Mouse (Mus musculus): ENCODE data around the gene Rsf1. TPM values are rescaled to one million over a fixed set of nuclear protein-coding genes. Genes with fewer than 3 reads are reported as not detected.
A peak's percentile ranks its signal among the peaks of the same experiment; 100 is the strongest.

Gene Rsf1
- polyA plus RNA-seq, 1 experiment from 2014 or later, result 20.7 TPM

GRCm38 (mm10) chr7:97696506-97697254 is 117.0 kb downstream of the Rsf1 start, which contains the start of gene Clns1a:
Clns1a (plus strand) TSS chr7:97696634.
- Histone ChIP-seq H3K9me3 (replicated peaks) (no peaks in the 10 kb centered on the region), H3K36me3 (peaks cover 7% of the 10 kb centered on the region), H3K4me3 (replicated peaks) (peak within 1 kb of the TSS; percentile 94), H3K9ac (peak within 1 kb of the TSS; percentile 76), H3K27ac (replicated peaks) (peak within 1 kb of the TSS; percentile 84), H3K27me3 (no peaks in the 10 kb centered on the region), H3K4me2 (replicated peaks) (peak within 1 kb of the TSS; percentile 67), H3K4me1 (peaks cover 13% of the 10 kb centered on the region)
- WGBS, result under 1% methylated on average over 63 of the region's 63 CpGs
- ATAC-seq (ENCODE audit: insufficient number of reproducible peaks, low FRiP score, low TSS enrichment, low read depth), result peak; percentile 96

- peaks cover 7% of the 10 kb centered on the region for H3K36me3 ChIP-seq
- no peak for ATAC-seq (ENCODE audit: insufficient number of reproducible peaks, low FRiP score, low TSS enrichment, low read depth)
- no peak overlapping the region for H3K9ac ChIP-seq
- H3K4me3 ChIP-seq (replicated peaks), result no peak overlapping the region
- H3K4me1 ChIP-seq, result peaks cover 13% of the 10 kb centered on the region
- H3K27ac ChIP-seq (replicated peaks), result no peak overlapping the region
- 91% methylated on average over 4 of the region's 4 CpGs for WGBS
- no peaks in the 10 kb centered on the region for H3K27me3 ChIP-seq
- H3K4me2 ChIP-seq (replicated peaks), result no peak overlapping the region
- no peaks in the 10 kb centered on the region for H3K9me3 ChIP-seq (replicated peaks)
Observed at GRCm38 (mm10) chr7:97700173-97700572, 120.5 kb downstream of the Rsf1 start.

GRCm38 (mm10) chr7:97701106-97701505 is 121.4 kb downstream of the Rsf1 start:
- Histone ChIP-seq H3K9me3 (replicated peaks) (no peaks in the 10 kb centered on the region), H3K4me2 (replicated peaks) (no peak overlapping the region), H3K27me3 (no peaks in the 10 kb centered on the region), H3K4me1 (peaks cover 9% of the 10 kb centered on the region), H3K36me3 (peaks cover 7% of the 10 kb centered on the region), H3K27ac (replicated peaks) (no peak overlapping the region), H3K4me3 (replicated peaks) (no peak overlapping the region), H3K9ac (no peak overlapping the region)
- no peak for ATAC-seq (ENCODE audit: insufficient number of reproducible peaks, low FRiP score, low TSS enrichment, low read depth)
- 61% methylated on average over 6 of the region's 6 CpGs for WGBS

- Histone ChIP-seq H3K4me2 (replicated peaks) (no peak overlapping the region), H3K9me3 (replicated peaks) (no peaks in the 10 kb centered on the region), H3K27ac (replicated peaks) (no peak overlapping the region), H3K4me3 (replicated peaks) (no peak overlapping the region), H3K36me3 (peaks cover 7% of the 10 kb centered on the region; the same call in 1 of the 2 replicates), H3K4me1 (no peaks in the 10 kb centered on the region), H3K9ac (no peak overlapping the region), H3K27me3 (no peaks in the 10 kb centered on the region)
- ATAC-seq (ENCODE audit: insufficient number of reproducible peaks, low FRiP score, low TSS enrichment, low read depth), result no peak
- 69% methylated on average over 4 of the region's 4 CpGs for WGBS
Observed at GRCm38 (mm10) chr7:97707123-97707522, 127.4 kb downstream of the Rsf1 start.

- Histone ChIP-seq H3K36me3 (peaks cover 11% of the 10 kb centered on the region), H3K9ac (no peak overlapping the region), H3K9me3 (replicated peaks) (no peaks in the 10 kb centered on the region), H3K4me3 (replicated peaks) (no peak overlapping the region), H3K4me2 (replicated peaks) (no peak overlapping the region), H3K4me1 (no peaks in the 10 kb centered on the region), H3K27me3 (no peaks in the 10 kb centered on the region), H3K27ac (replicated peaks) (peak overlapping the region; percentile 34; the same call in 1 of the 2 replicates)
- ATAC-seq (ENCODE audit: insufficient number of reproducible peaks, low FRiP score, low TSS enrichment, low read depth), result no peak
- WGBS, result 77% methylated on average over 5 of the region's 5 CpGs
Observed at GRCm38 (mm10) chr7:97707809-97708208, 128.1 kb downstream of the Rsf1 start.

- Histone ChIP-seq H3K36me3 (peaks cover 20% of the 10 kb centered on the region), H3K4me3 (replicated peaks) (no peak overlapping the region), H3K4me2 (replicated peaks) (no peak overlapping the region), H3K9me3 (replicated peaks) (no peaks in the 10 kb centered on the region), H3K4me1 (no peaks in the 10 kb centered on the region), H3K27me3 (no peaks in the 10 kb centered on the region), H3K9ac (no peak overlapping the region), H3K27ac (replicated peaks) (no peak overlapping the region)
- ATAC-seq (ENCODE audit: insufficient number of reproducible peaks, low FRiP score, low TSS enrichment, low read depth), result no peak
- WGBS, result 76% methylated on average over 3 of the region's 3 CpGs
Observed at GRCm38 (mm10) chr7:97709204-97709603, 129.5 kb downstream of the Rsf1 start.

- Histone ChIP-seq H3K9ac (no peak overlapping the region), H3K9me3 (replicated peaks) (no peaks in the 10 kb centered on the region; the same call in 1 of the 2 replicates), H3K4me1 (no peaks in the 10 kb centered on the region), H3K4me3 (replicated peaks) (no peak overlapping the region), H3K27ac (replicated peaks) (no peak overlapping the region), H3K36me3 (peaks cover 65% of the 10 kb centered on the region), H3K4me2 (replicated peaks) (no peak overlapping the region), H3K27me3 (no peaks in the 10 kb centered on the region)
- 91% methylated on average over 5 of the region's 5 CpGs for WGBS
- ATAC-seq (ENCODE audit: insufficient number of reproducible peaks, low FRiP score, low TSS enrichment, low read depth), result no peak
Observed at GRCm38 (mm10) chr7:97714651-97715050, 135.0 kb downstream of the Rsf1 start.

GRCm38 (mm10) chr7:97717326-97717725 is 137.6 kb downstream of the Rsf1 start:
- no peak overlapping the region for H3K4me3 ChIP-seq (replicated peaks)
- WGBS, result 97% methylated on average over 1 of the region's 1 CpGs
- H3K4me1 ChIP-seq, result no peaks in the 10 kb centered on the region
- no peak overlapping the region for H3K4me2 ChIP-seq (replicated peaks)
- peaks cover 74% of the 10 kb centered on the region for H3K36me3 ChIP-seq
- H3K27me3 ChIP-seq, result no peaks in the 10 kb centered on the region
- no peak for ATAC-seq (ENCODE audit: insufficient number of reproducible peaks, low FRiP score, low TSS enrichment, low read depth)
- H3K9me3 ChIP-seq (replicated peaks), result no peaks in the 10 kb centered on the region; the same call in 1 of the 2 replicates
- no peak overlapping the region for H3K27ac ChIP-seq (replicated peaks)
- no peak overlapping the region for H3K9ac ChIP-seq

- Histone ChIP-seq H3K36me3 (peaks cover 63% of the 10 kb centered on the region), H3K4me3 (replicated peaks) (no peak overlapping the region), H3K9me3 (replicated peaks) (no peaks in the 10 kb centered on the region; the same call in 1 of the 2 replicates), H3K4me1 (no peaks in the 10 kb centered on the region), H3K9ac (no peak overlapping the region), H3K4me2 (replicated peaks) (no peak overlapping the region), H3K27me3 (no peaks in the 10 kb centered on the region), H3K27ac (replicated peaks) (no peak overlapping the region)
- WGBS, result 76% methylated on average over 5 of the region's 5 CpGs
- ATAC-seq (ENCODE audit: insufficient number of reproducible peaks, low FRiP score, low TSS enrichment, low read depth), result no peak
Observed at GRCm38 (mm10) chr7:97719078-97719477, 139.4 kb downstream of the Rsf1 start.

- no peak for ATAC-seq (ENCODE audit: insufficient number of reproducible peaks, low FRiP score, low TSS enrichment, low read depth)
- Histone ChIP-seq H3K27me3 (no peaks in the 10 kb centered on the region), H3K9ac (no peak overlapping the region), H3K4me3 (replicated peaks) (no peak overlapping the region), H3K9me3 (replicated peaks) (no peaks in the 10 kb centered on the region; the same call in 1 of the 2 replicates), H3K27ac (replicated peaks) (no peak overlapping the region), H3K36me3 (peaks cover 57% of the 10 kb centered on the region), H3K4me2 (replicated peaks) (no peak overlapping the region), H3K4me1 (no peaks in the 10 kb centered on the region)
- 84% methylated on average over 5 of the region's 5 CpGs for WGBS
Observed at GRCm38 (mm10) chr7:97720109-97720508, 140.4 kb downstream of the Rsf1 start.

GRCm38 (mm10) chr7:97722278-97722918 is 142.7 kb downstream of the Rsf1 start:
- no peak overlapping the region for H3K9ac ChIP-seq
- no peaks in the 10 kb centered on the region for H3K27me3 ChIP-seq
- no peak overlapping the region for H3K4me3 ChIP-seq (replicated peaks)
- H3K4me2 ChIP-seq (replicated peaks), result no peak overlapping the region
- WGBS, result 91% methylated on average over 7 of the region's 7 CpGs
- ATAC-seq (ENCODE audit: insufficient number of reproducible peaks, low FRiP score, low TSS enrichment, low read depth), result no peak
- H3K4me1 ChIP-seq, result no peaks in the 10 kb centered on the region
- no peak overlapping the region for H3K27ac ChIP-seq (replicated peaks)
- H3K36me3 ChIP-seq, result peaks cover 42% of the 10 kb centered on the region
- no peaks in the 10 kb centered on the region for H3K9me3 ChIP-seq (replicated peaks)
